Mouse (Mus musculus): ENCODE results near the gene Srgn.
"Not testable (repeated sequence)": the region's sequence is repeated elsewhere in the genome, so short reads cannot be mapped to it uniquely, and the experiment has no call there.

Srgn gene

GRCm38 (mm10) chr10:62485878-62486582 is 41.2 kb downstream of the Srgn start:
- DNase-seq (ENCODE audit: low spot score in 2 of 2) = peak in 1 of 2 experiments; percentile 42

DNA sequence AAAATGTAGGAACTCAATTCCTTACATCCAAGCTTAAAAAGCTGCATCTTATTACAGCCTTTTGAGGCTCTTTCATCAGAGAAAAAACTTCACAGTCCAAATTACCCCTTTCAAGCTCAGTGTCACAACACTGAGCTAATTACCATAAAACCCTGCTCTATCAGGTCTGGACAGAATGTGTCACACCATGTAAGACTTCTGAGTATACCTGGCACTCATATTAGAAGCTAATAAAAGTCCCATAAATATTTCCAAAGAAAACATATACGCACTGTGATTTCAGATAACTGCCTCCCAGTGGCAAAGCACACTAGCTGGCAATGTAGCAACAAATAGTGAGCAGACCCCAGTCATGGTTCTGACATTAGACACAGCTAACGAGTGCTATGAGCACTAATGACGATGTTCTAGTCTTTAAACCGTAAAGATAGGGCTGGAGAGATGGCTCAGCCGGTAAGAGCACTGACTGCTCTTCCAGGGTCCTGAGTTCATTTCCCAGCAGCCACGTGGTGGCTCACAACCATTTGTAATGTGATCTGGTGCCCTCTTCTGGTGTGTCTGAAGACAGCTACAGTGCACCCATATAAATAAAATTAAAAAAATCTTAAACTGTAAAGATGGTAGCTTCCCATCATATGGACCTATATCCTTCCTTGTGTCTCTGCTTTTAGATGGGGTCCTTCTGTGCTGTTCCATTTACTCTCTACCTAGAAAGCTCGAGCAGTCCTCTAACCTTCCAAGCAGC is 46.0 kb downstream of the Srgn start:
- no peak for DNase-seq (ENCODE audit: low spot score in 2 of 2)

- DNase-seq (ENCODE audit: low spot score in 2 of 2) = no peak
Measured at GRCm38 (mm10) chr10:62476980-62477379, 50.3 kb downstream of the Srgn start.

DNA sequence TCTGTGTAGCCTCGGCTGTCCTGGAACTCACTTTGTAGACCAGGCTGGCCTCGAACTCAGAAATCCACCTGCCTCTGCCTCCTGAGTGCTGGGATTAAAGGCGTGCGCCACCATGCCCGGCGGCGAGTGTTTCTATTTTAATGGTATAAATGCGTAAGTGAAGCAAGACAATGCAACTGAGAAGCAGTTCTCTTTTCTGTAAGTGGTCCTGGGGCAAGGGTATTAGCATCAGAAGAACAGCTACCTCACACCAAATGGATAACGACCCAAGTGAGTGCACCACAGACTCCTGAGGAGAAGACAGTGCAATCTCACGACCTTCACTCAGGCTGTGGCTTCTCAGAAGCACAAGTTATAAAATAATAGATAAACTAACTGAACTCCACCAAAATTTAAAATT is 52.3 kb downstream of the Srgn start:
- DNase-seq (ENCODE audit: low spot score in 2 of 2) = no peak

DNA sequence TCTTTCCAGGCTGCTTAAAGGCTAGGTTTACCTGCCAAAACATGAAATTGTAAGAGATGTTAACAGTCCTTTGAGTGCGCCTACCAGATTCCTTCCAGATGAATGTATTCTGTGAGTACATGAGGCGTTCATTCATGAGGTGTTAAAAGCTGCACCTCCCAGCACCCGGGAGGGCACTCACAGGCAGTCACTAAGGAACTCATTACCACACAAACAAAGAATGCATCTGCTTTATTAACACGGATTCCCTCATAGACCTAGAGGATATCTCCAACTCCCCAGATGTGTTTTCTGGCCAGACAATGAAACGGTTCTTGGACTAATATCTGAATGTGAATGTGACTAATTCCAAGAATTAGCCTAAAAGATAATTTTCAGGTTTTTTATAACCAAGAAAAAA is 56.1 kb downstream of the Srgn start:
- no peak for DNase-seq (ENCODE audit: low spot score in 2 of 2)

GRCm38 (mm10) chr10:62469736-62470135 is 57.5 kb downstream of the Srgn start:
- DNase-seq (ENCODE audit: low spot score in 2 of 2) = no peak

- no peak for DNase-seq (ENCODE audit: low spot score in 2 of 2)
Measured at GRCm38 (mm10) chr10:62461321-62461720, 65.9 kb downstream of the Srgn start.

DNA sequence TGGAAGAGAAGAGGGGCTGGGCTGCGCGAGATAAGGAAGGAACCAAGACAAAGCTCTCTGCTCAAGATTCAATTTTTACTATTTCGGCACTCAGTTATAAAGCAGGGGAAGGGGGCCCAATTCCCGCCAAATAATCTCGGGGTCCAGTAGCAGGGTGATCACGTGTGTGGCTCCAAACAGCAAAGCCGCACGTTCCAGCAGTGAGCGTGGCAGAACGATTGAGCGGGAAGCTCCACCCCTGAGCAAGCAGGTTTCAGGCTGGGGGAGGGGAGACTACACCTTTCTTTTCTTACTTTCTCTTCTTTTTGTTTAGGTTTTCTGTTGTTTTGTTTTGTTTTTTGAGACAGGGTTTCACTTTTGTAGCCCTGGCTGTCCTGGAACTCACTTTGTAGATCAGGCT is 75.2 kb downstream of the Srgn start:
- not testable (repeated sequence) for DNase-seq (ENCODE audit: low spot score in 2 of 2)

DNA sequence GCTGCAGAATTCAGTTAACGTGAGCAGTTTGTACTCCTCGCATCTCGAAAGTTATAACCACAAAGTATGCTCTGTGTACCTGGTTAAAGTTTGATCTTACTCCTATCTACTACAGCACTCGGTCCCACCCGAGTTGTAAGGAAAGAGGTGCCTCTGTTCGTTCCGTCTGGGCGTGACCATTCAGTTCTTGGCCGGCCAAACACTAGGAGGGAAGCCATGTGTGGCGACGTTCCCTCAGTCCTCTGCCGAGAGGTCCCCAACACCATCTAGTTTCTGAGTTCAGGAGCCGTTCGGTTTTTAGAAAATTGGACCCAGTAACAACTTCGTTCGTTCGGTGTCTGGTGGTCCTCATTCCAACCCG is 77.0 kb downstream of the Srgn start:
- DNase-seq (ENCODE audit: low spot score in 2 of 2) = no peak

DNA sequence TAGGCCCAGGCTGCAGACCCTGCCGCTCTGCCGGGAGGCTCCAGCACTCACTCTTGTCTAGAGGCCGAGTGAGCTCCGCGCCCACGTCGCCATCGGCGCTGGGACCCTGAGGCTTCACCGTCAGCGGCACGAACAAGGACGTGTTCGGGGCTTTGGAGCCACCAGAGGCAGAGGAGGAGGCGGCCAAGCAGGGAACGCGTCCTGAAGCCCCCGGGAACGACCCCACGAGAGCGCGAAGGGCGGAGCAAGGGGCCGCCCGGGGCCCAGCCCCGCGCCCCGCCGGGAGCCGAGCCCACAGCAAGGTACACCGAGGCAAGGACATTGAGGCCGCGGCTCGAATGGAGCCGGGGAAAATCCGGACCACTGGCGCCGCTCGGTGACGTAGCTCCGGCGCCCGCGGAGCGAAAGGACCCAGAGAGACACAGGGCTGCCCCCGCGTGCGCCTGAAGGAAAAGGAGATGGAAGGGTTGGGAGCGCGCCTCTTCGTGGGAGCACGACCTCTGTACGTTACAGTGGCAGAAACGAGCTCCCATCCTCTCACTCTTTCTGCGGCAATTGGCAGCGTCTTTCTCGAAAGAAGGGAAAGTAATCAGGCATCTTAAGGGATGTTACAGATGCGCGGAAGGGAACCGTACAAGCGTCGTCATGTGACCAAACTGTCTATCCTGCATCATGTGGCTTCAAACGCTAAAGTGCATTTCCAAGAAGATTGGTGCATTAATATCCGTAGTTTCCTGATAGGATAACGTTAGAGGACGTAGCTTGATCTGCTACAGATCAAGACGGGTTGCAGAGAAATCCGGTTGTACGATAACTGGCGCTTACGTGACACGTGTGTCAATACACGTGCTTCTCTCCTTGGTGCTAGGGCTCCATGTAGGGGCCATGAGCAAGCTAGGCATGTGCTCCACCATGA is 77.6 kb downstream of the Srgn start, which contains the start of the genes 4930507D05Rik and Supv3l1:
Gene 4930507D05Rik, plus strand, starts transcription at position 126 of the 916 bp plus-strand sequence.
Gene Supv3l1, minus strand, starts transcription at position 375 of the 916 bp plus-strand sequence.
- peak; percentile 92 to 93 for DNase-seq (ENCODE audit: low spot score in 2 of 2)
